Mouse (Mus musculus): ENCODE results near the gene Fyn. TPM values are rescaled to one million over a fixed set of nuclear protein-coding genes. Genes with fewer than 3 reads are reported as not detected.

Gene Fyn
- total RNA-seq, 2 experiments from 2014 or later = 127 to 130 TPM

DNA sequence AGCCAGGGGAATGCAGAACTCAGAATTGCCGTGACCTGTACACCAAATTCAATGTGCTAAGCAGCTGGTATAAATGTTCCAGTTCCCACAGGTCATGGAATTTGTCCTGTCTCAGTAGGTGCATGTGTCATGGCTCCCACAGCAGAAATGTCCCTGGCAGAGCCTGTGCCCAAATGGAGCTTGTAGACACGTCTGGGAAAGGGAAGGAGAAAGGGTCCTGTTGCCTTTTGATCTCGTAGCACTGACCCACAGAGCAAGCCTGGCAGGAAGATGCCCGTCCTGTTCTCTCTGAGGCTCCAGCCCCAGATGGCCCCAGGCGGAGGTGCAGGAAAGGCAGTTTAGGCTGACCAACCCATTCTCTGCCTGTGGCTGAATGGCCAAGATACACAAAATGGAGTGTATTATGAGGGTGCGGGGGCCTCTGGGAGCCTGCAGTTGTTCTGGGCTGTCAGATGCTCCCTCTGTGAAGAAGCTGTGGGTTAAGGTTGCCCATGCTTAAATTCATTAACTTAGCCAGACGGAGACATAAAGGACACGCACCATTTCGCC is 183.1 kb downstream of the Fyn start:
- Histone ChIP-seq H3K4me3 (no peak overlapping the region), H3K27ac (peak overlapping the region; percentile 79)
- TF ChIP-seq CTCF (conservative IDR thresholded peaks at IDR 0.05) = no peak
- no peak for DNase-seq (ENCODE audit: low spot score in 2 of 2)

DNA sequence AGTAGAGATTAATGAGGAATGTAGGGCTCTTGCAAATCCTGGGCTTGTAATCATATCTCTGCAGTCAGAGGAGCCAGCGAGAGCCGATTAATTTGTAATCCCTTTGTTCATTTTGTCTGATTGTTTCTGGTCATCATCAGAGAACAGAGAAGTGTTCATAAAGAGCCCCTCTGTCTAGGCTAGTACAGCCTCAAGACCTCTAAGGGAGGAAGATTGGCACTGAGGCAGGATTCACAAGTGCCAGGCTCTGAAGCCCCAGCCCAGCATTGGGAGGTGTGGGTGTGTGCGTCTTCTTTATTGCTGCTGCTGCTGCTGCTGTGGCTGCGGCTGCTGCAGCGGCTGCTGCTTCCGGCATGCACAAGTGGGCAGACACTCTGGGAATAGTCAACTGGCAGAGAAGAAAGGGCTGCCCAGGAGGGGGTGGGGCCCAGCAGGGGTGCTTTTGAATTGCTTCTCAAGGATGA is 183.7 kb downstream of the Fyn start:
- Histone ChIP-seq H3K4me3 (no peak overlapping the region), H3K27ac (peak overlapping the region; percentile 79)
- no peak for DNase-seq (ENCODE audit: low spot score in 2 of 2)
- no peak for TF ChIP-seq CTCF (conservative IDR thresholded peaks at IDR 0.05)

DNA sequence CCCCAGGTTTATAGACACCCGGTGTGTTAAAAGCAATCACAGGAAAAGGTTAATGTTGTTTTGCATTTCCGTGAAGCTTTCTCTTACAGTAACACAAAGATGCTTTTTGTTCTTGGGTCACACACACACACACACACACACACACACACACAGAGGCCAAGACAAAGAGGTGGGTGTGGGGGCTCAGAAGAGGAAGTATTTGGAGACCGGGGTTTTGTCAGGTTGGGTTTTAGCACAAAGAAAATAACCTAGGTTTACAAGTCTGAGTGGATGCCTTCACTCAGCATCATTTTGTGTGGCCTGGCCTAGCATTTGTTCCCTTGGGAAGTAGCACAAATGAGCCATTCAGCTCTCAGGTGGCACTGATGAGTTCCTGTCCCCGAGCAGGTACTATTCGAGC is 184.2 kb downstream of the Fyn start:
- peak overlapping the region; percentile 79 for H3K27ac ChIP-seq
- DNase-seq (ENCODE audit: low spot score in 2 of 2) = no peak
- H3K4me3 ChIP-seq = no peak overlapping the region
- no peak for TF ChIP-seq CTCF (conservative IDR thresholded peaks at IDR 0.05)

DNA sequence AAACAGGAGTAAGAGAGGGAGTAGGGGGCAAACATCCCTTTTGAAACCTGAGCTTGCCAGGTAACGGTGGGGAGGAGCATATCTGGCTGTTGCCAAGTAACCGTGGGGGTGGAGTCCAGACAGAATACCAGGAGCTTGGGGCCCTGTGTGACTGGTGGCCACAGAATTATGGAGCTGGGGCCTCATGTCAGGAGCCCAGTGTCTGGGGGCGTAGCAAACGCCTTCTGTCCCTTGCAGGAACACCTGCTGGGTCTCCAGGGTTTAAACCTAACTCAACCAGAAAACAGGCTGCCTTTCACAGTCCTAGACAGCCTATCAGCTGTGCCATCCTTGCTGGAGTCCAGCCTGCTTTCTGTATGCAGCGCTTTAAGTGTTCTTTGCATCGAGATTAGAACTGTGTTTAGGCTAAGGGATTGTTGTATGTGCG is 186.6 kb downstream of the Fyn start:
- no peak for TF ChIP-seq CTCF (conservative IDR thresholded peaks at IDR 0.05)
- DNase-seq (ENCODE audit: low spot score in 2 of 2) = no peak
- H3K4me3 ChIP-seq = no peak overlapping the region
- peak overlapping the region; percentile 46; the same call in 1 of the 2 replicates for H3K27ac ChIP-seq

DNA sequence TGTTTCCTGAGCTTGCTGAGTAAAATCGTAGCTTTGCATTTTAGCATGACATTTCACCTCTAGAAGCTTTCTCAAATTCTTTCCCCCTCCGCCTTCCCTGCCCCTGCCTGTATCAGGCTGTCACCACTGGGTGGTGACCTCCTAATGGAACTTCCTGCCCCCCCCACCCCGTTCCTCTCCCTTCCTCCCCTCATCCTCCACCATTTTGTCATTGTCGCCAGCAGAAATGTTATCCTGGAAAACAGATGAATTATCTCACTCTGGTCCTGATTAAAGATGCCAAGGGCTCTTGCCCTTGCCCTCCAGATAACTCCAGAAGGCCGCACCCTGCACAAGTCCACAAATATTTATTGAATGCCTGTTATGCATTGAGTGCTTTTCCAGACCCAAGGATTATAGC is 187.1 kb downstream of the Fyn start:
- Histone ChIP-seq H3K27ac (peak overlapping the region; percentile 46; the same call in 1 of the 2 replicates), H3K4me3 (no peak overlapping the region)
- peak; percentile 30 for TF ChIP-seq CTCF (conservative IDR thresholded peaks at IDR 0.05)
- DNase-seq (ENCODE audit: low spot score in 2 of 2) = no peak

DNA sequence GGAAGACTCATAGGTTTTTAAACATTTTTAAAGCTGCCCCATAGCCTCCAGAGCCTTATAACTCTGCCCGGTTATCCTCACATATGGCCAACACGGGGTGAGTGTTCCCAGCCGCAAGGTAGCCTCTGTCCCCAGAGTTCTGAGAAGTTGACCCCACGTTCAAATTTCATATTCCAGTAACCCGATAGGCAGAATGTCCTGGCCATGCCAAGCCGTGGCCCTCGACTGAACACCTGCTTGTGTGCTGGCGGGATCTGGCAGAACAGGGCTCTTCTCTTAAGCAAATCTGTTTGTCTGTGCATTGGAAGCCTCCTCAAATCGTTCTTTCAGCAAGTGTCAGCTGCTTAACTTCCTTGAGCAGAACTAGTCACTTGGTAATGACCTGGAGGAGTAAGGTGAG is 188.7 kb downstream of the Fyn start:
- DNase-seq (ENCODE audit: low spot score in 2 of 2) = no peak
- Histone ChIP-seq H3K27ac (no peak overlapping the region; the same call in 1 of the 2 replicates), H3K4me3 (no peak overlapping the region)
- TF ChIP-seq CTCF (conservative IDR thresholded peaks at IDR 0.05) = no peak

DNA sequence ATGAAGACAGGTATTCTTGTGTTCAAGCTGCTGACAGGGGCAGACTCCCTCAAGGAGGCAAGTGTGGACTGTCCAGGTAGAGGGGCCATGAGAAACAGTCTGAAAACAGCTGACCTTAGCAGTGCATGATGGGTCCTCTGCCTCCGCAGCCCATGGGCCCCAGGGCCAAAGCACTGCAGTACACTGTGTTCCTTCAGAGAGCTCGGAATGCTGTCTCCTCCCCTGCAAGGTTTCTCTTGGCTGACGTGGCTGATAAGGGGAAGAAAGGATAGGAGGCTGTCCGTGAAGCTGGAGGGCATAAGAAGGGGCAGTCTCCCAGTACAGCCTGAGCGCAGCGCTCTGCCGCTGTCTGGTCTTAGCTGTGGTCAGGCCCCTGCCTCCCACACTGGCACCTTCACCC is 189.2 kb downstream of the Fyn start:
- DNase-seq (ENCODE audit: low spot score in 2 of 2) = no peak
- Histone ChIP-seq H3K4me3 (no peak overlapping the region), H3K27ac (peak overlapping the region; percentile 54)
- no peak for TF ChIP-seq CTCF (conservative IDR thresholded peaks at IDR 0.05)

DNA sequence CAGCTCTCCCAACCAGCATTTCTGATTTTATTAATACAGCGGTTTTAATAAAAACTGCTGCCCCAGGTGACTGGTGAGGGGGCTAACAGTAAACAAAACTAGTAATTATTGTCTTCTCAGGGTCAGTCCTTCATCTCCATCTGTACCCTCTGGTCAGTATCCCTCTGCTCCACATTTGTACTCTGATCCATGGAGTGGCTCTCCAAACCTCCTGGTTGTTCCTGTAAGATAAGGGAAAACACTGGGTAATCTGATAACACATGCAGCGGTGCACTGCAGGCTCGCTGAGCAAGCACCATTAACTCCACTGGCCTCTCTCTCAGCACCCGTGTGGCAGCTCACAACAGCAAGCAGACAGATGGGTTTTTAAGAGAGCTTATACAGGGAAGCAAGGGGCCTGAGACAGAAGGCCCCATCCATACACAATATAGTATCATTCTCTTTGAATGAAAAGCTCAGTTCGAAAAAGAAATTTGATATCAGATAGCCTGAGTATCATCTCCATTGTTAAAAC is 189.9 kb downstream of the Fyn start:
- H3K27ac ChIP-seq = peak overlapping the region; percentile 54
- TF ChIP-seq CTCF (conservative IDR thresholded peaks at IDR 0.05) = no peak

DNA sequence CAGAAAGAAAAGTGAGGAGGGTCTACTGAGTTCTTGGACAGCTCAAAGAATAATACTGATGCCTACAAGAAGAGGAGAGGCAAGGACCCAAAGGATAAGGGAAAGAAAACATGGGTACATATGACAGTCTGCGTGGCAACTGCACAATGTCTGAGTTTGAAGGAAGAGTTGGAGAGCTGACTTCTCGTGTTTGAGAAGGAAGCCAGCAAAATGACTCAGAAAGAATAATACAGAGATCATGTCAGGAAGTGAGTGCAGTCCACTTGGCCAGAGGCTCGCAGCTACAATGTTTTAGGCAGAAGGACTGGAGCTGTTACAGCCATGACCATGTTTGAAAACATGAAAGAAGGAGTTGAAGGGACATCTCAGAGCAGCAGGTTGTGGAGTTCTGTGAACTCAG is 190.7 kb downstream of the Fyn start:
- TF ChIP-seq CTCF (conservative IDR thresholded peaks at IDR 0.05) = no peak
- no peak overlapping the region for H3K27ac ChIP-seq
- H3K4me3 ChIP-seq = no peak overlapping the region
- no peak for DNase-seq (ENCODE audit: low spot score in 2 of 2)

More for the DNA sequence above, 189.9 kb downstream of the Fyn start:
- no peak overlapping the region for H3K4me3 ChIP-seq
- no peak for DNase-seq (ENCODE audit: low spot score in 2 of 2)

DNA sequence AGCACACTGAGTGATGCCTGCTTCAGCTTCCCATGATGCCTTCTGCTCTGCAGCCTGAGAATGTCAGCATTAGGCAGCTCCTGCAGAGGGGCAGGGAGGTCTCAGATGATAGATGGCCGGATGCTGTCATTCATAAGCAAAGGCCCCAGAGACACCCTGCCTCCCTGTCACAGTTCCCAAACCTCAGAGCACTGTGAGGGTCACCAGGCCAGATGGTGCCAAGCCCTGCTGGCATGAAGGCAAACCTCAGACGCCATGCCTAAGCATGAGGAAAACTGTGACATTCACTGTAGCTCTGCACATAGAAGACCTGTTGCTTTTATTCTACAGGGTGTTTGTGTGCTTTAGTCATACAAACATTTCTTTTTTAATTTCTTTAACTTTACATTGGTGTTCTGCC is 193.7 kb downstream of the Fyn start:
- Histone ChIP-seq H3K27ac (no peak overlapping the region), H3K4me3 (no peak overlapping the region)
- no peak for DNase-seq (ENCODE audit: low spot score in 2 of 2)
- TF ChIP-seq CTCF (conservative IDR thresholded peaks at IDR 0.05) = no peak

DNA sequence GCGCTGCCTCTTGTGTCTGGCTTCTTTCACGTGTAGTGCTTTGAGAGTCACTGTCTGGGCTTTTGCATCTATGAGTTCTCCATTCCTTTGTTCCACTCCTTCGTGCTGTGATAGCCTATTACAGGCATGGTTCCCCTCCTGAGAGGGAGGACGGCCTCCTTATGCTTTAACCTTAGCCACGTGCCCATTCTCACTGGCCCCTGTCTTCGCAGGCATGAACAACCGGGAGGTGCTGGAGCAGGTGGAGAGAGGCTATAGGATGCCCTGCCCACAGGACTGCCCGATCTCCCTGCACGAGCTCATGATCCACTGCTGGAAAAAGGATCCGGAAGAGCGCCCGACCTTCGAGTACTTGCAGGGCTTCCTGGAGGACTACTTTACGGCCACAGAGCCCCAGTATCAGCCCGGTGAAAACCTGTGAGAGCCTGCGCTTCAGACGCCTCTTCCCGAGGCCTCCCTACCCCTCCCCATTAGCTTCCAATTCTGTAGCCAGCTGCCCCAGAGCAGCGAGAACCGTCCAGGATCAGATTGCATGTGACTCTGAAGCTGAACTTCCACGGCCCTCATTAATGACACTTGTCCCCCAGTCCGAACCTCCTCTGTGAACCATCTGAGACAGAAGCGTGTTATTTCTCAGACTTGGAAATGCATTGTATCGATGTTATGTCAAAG is 195.0 kb downstream of the Fyn start:
- no peak overlapping the region for H3K27ac ChIP-seq

DNA sequence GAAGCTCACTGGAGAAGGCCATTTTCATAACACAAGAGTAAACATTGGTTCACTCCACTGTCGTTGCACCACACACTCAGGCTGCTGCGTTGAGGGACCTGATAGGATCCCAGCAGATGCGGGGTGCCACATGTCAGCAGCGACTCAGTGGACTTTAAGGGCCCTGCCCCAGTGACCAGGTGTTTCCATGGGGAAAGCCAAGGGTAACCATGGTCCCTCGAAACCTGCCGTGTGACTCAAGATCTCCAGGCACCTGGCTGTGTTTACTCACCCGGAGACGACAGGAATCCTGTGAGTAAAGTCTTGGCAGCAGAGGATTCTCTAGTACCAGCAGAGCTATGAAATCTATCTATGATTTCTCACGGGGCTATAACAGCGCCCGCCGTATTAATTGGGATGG is 198.2 kb downstream of the Fyn start:
- no peak for DNase-seq (ENCODE audit: low spot score in 2 of 2)
- H3K27ac ChIP-seq = no peak overlapping the region
- TF ChIP-seq CTCF (conservative IDR thresholded peaks at IDR 0.05) = no peak
- no peak overlapping the region for H3K4me3 ChIP-seq

More for the DNA sequence above, 195.0 kb downstream of the Fyn start:
- no peak for TF ChIP-seq CTCF (conservative IDR thresholded peaks at IDR 0.05)
- no peak for DNase-seq (ENCODE audit: low spot score in 2 of 2)
- H3K4me3 ChIP-seq = no peak overlapping the region

DNA sequence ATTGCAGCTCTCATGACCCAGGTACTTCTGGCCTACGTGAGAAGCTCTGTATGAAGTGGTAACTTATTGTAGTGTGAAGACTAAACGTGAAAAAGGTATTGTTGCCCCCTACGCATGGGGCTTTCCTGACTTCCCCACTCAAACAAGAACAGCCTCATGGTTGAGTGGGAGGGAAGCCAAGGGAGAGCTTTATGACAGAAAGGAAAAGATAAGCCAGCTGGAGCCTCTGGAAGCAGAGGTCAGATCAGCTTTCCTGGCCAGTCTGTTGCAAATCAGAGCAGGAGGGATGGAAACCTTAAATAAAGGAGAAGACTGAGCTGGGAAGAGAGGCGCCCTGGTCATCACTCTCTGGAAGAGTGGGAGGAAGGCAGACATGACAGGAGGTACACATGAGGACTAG is 200.3 kb downstream of the Fyn start:
- Histone ChIP-seq H3K4me3 (no peak overlapping the region), H3K27ac (no peak overlapping the region)
- no peak for TF ChIP-seq CTCF (conservative IDR thresholded peaks at IDR 0.05)
- no peak for DNase-seq (ENCODE audit: low spot score in 2 of 2)

DNA sequence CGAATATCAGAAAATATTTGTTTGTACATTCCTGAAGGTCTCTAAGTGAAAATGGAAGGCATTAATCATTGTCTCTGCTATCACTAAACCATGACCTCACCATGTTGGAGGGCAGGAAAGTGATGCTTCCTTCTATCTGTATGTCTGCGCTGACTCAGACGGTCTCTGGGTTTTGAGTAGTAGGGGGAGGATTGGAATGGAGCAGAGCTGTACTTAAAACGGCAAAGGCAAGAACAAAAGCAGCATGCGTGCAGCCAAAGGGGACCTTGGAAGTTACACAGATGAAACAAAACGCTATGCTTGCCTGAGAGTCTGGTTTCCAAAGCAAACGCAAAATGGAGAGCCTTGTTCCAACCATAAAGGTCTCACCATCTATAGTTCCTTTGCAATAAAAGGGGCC is 202.4 kb downstream of the Fyn start:
- DNase-seq (ENCODE audit: low spot score in 2 of 2) = no peak
- H3K27ac ChIP-seq = peak overlapping the region; percentile 73
- TF ChIP-seq CTCF (conservative IDR thresholded peaks at IDR 0.05) = no peak
- no peak overlapping the region for H3K4me3 ChIP-seq
